Mouse (Mus musculus): ENCODE data around the gene Ckm.

- TF ChIP-seq CTCF (IDR thresholded peaks at IDR 0.05; ENCODE audit: low read depth): no peak
- no peak for TF ChIP-seq EP300 (optimal IDR thresholded peaks at IDR 0.05)
Observed at GRCm38 (mm10) chr7:19426349-19426748, 21.8 kb downstream of the Ckm start.

All from stomach, postnatal 0 days (tissue).